Mouse (Mus musculus) MEL (cell line): ENCODE results near the gene Gtpbp4.

Source experiments
- CTCF ChIP-seq, 3 experiments: IDR thresholded peaks in 2 of 3; conservative IDR thresholded peaks in 1 of 3; 2 replicates each; pipeline ENCODE4 v1.5.1; 2011 to 2012; ENCODE audit warnings: low read length in 3 of 3, low read depth in 2 of 3, mild to moderate bottlenecking in 2 of 3, improper control_type of control experiment in 1 of 3, inconsistent platforms in 1 of 3, mixed read lengths in 1 of 3, moderate library complexity in 1 of 3; ENCODE audit not compliant: control insufficient read depth in 1 of 3, insufficient read depth in 1 of 3, poor library complexity in 1 of 3, severe bottlenecking in 1 of 3
- E2F4 ChIP-seq: IDR thresholded peaks from 2 replicates; pipeline ENCODE4 v1.6.1; 2011; ENCODE audit warnings: low read depth, low read length, improper control_type of control experiment, borderline replicate concordance
- MAZ ChIP-seq: IDR thresholded peaks from 2 replicates; pipeline ENCODE4 v1.6.1; 2012; ENCODE audit warnings: low read depth, mild to moderate bottlenecking, inconsistent platforms, low read length, improper control_type of control experiment
- POLR2AphosphoS2 ChIP-seq: IDR thresholded peaks from 2 replicates; pipeline ENCODE4 v1.6.1; 2011; ENCODE audit warnings: low read length, improper control_type of control experiment
- POLR2AphosphoS5 ChIP-seq: IDR thresholded peaks from 2 replicates; pipeline ENCODE4 v1.6.1; 2012; ENCODE audit warnings: low read depth, borderline replicate concordance, mild to moderate bottlenecking, inconsistent platforms, low read length, moderate library complexity, mixed read lengths
- SMC3 ChIP-seq: IDR thresholded peaks from 2 replicates; pipeline ENCODE4 v1.6.1; 2011; ENCODE audit warnings: low read depth, low read length, improper control_type of control experiment
- TAL1 ChIP-seq: IDR thresholded peaks from 2 replicates; pipeline ENCODE4 v1.6.1; 2012; ENCODE audit warnings: mild to moderate bottlenecking, inconsistent platforms, low read length, moderate library complexity, mixed read lengths
- TCF12 ChIP-seq: IDR thresholded peaks from 2 replicates; pipeline ENCODE4 v1.6.1; 2014; ENCODE audit warnings: low read depth, mild to moderate bottlenecking, inconsistent platforms, low read length, improper control_type of control experiment, moderate library complexity
- USF1 ChIP-seq: IDR thresholded peaks from 2 replicates; pipeline ENCODE4 v1.6.1; 2014; ENCODE audit warnings: low read depth, mild to moderate bottlenecking, inconsistent platforms, low read length, improper control_type of control experiment, moderate library complexity

DNA sequence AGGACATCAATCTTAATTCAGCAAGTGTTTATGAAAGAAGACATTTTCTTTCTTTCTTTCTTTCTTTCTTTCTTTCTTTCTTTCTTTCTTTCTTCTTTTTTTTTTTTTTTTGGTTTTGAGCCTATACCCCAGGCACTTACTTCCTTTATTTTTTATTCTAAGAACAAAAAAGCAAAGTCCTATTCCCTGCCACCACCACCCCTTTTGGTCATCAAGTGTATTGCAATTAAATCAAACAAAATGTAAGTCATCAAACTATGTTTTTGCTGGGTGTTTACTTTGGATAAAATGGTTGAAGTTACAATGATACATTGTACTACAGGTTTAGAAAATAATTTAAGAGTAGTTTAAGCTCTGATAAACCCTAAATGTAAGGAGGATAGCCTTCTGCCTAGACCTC lies 23.5 kb downstream of the Gtpbp4 start:
- TF ChIP-seq CTCF (IDR thresholded peaks at IDR 0.05 in 2 of 3, conservative IDR thresholded peaks at IDR 0.05 in 1 of 3; ENCODE audit: control insufficient read depth in 1 of 3, insufficient read depth in 1 of 3, low read depth in 2 of 3, low read length in 3 of 3, poor library complexity in 1 of 3, severe bottlenecking in 1 of 3) (peak in 1 of 3 experiments; percentile 21; a peak in 3 of 6 replicates), TAL1 (no peak), POLR2AphosphoS2 (no peak), USF1 (no peak), SMC3 (no peak), TCF12 (no peak), MAZ (no peak), E2F4 (no peak), POLR2AphosphoS5 (no peak)
